Mouse (Mus musculus) frontal cortex, postnatal 10 days (tissue): ENCODE results near the gene Adamtsl1.

Source experiments
- DNase-seq, 2 experiments: peaks; one replicate each; pipeline ENCODE4 v3.0.0; 2022; ENCODE audit warnings: low spot score in 2 of 2, mixed read lengths in 1 of 2

Gene Adamtsl1

DNA sequence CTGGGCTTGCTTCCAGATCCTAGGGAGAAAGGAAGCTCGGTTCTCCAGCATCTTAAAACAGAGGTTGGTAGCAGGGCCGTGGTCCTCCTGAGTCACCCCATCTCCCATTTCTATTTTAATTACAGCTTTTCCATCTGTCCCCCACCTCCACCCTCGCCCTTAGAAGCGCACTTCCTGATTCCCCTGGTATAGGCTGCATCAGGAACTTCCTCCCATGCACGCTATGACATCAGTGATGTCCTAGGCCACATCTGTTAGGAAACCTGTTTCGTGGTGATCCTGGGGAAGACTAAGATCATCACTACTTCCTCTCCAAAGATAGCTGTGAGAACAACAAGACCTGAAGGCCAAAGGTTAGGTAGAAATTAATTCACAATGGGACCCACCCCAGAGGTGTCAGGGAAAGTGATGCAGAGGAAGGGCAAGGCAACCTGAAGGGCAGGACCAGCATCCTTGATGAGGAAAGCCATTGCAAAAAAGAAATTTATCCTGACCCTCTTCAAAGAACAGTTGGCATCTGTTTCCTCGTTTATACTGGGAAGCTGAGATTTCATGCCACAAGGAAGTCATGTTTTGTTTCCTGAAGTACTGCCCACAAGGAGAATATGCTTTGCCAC is 882.8 kb downstream of the Adamtsl1 start:
- no peak for DNase-seq

DNA sequence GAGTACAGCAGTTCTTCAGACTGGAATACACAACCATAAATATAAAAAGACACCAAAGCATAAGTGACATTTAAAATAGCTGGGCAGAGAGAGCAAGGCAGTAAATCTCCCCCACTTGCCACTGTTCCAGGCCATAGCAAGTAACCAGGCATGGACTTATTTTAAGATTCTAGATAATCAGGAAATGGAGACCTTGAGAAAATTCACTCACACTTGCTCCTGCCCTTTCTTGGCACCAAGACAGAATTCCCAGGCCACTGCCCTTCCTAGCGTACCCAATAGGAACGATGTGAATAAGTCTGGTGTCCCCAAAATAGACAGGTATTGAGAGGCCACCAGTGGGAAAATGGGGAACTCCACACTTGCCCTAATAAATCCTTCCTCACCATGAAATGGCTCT is 883.5 kb downstream of the Adamtsl1 start:
- DNase-seq: no peak

DNA sequence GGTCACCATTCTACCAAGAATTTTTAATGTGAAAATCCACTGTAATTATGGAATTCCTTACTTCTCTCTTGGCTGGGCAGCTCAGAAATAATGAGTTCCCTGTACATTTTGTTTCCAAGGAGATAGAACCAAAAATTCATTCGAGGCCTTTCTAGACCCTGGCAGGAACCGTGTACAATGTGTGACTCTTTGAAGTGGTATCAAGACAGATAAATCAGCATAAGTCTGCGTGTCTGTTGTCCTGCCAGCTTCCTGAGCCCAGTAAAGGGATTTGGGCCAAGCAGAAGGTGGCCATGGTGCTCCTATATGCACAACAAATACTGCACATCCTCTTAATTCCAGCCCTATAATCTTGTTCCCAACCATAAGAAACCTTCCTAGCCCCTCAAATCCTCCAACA is 887.1 kb downstream of the Adamtsl1 start:
- DNase-seq: no peak

DNA sequence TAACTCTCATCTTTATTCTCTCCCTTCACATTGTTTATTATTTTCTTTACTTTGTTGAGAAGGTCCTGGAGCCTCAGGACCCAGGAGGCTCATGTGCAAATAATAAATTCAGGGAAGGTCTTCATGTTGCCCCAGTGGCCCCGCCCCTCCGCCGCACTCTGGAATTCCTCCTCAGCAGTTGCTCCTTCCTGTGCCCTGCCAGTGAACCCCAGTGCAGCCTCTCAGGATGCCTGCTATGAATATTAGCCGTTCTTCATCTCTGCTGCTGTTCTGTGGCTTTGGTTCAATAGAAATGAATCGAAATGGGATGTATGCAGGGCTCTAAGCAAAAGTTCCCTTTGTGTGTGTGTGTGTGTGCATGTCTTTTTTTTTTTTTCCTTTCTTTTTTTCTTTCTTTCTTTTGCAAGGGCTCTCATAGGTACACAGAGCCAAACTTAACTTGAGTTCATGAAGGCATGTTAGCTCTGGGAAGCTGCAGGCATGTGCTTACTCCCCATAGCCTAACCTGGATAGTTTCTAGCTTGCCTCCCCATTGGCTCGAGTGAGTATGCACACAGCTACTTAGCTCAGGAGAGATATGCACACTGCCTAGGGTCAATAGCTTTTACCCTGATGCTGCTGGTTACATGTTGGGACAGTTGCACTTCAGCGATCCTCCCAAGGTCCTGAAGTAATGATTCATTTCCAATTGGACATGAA is 892.7 kb downstream of the Adamtsl1 start:
- no peak for DNase-seq

DNA sequence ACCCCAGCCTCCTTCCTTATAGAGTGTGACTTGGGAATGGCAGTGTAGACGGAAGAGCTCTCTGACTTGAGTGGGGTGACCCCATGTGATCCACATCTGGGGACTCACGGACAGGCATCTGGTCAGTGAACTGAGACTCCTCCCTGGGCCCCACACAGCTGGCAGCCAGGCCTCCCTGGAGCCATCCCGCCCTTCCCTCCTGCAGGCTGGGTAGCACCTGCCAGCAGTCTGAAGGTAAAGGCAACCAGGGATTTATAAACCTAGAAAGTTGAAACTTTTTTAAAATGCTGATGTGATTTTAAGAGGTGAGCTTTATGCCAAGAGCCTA is 893.2 kb downstream of the Adamtsl1 start:
- no peak for DNase-seq

DNA sequence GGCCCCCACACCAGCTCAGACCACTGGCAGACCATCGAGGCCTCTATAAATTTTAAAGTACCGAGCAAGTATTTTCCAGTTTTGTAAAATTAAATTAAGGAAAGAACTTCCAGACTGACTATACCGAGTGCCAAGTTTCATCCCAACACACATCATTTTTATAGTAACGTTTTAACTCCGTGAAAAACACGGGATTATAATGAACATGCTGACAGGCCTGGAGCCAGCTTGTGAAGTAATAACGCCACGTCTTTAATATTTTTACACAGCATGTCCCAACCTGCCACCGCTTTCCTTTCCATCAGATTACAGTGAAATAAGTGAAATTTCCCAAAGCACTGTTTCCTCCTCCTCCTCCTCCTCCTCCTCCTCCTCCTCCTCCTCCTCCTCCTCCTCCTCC is 894.4 kb downstream of the Adamtsl1 start:
- no peak for DNase-seq

DNA sequence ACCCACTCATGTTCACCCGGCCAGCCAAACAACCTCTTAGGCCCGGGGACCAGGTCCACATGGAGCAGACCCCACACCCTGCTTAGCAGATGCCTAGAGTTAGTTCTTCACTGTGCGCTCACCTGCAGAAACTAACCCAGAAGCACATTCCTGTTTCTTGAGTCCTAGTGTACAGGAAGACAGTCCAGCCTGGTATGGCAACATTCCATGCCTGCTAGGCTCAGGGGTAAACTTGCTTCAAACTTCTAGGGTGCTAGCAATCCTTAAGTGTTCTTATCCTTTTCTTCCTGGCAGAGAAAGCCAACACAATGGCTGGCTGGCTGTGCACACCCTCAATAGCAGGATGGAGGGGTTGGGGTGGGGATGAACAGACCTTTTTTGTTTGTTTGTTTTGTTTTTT is 897.0 kb downstream of the Adamtsl1 start:
- no peak for DNase-seq

DNA sequence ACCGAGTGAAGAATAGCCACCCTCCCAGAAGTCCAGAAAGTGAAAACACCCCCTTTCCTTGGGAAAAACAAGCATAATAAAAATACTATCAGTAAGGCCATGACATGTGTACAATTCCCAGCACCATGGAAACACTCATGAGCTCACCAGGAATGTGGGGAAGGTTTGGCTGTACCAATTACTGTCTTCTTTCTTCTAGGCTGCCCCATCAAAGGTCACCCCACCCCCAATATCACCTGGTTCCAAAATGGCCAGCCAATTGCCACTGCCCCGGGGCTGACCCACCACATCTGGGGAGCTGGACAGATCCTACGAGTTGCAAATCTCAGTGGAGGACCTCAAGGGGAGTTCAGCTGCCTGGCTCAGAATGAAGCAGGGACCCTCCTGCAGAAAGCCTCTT is 899.4 kb downstream of the Adamtsl1 start:
- no peak for DNase-seq

DNA sequence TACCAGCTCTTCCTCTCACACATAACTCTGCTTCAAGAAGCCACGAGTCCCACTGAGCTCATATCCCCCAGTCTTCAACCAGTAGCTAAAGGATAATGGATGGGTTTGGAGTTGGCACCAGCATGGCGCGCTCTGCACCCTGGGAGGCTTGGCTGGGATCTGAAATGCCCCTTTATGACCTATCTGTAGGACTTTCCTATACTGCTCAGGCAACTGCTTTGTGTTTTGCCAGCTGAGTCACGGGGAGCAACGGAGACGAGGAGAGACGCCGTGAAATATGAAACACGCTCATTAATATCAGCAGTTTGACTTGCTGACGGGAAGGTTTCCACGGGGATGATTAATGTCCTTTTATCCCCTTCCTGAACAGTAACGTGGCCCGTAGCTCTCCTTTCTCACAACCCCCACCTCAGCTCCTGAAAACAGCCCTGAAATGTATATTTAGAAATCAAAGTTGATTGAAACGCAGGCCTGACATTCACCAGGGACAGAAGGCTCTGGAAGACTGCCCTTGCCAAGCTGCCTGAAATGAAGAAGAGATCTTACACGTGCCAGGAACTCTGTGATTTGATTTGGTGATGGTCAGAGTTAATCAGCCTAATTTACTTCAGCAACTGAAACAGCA is 902.5 kb downstream of the Adamtsl1 start:
- DNase-seq: no peak

DNA sequence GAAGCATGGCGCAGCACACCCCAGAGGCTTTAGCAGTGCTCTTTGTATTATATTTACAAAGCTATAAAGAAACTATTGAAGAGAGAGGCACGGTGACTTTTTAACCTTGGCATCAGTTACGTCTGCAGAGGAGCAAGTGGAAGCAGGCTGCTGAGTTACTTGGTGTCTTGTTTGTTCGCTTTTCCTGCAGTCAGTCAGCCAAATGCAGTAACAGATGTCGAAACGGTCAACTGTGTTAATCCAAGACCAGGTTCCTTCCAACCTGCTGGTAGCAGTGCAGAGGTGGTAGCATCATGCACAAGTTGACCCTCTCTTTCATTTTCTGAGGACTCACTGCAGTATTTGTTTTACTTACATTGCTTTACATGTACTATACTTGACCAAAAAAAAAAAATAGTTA is 908.6 kb downstream of the Adamtsl1 start:
- DNase-seq: no peak

DNA sequence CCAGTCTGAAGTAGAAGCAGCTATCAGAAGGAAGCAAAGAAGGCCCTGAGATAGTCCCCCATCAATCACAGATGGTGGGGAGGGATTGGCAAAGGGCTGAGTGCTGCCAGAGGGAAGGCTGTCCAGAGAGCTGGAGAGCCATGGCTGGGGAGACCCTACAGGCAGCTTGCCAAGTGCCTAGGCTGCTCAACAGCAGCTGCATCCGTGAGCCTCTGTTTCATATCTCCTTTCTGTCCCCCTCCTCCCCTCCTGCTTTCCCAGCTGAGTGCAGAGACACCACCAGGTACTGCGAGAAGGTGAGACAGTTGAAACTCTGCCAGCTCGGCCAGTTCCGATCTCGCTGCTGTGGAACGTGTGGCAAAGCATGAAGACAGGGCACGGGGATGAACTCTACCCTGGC is 911.6 kb downstream of the Adamtsl1 start:
- no peak for DNase-seq

DNA sequence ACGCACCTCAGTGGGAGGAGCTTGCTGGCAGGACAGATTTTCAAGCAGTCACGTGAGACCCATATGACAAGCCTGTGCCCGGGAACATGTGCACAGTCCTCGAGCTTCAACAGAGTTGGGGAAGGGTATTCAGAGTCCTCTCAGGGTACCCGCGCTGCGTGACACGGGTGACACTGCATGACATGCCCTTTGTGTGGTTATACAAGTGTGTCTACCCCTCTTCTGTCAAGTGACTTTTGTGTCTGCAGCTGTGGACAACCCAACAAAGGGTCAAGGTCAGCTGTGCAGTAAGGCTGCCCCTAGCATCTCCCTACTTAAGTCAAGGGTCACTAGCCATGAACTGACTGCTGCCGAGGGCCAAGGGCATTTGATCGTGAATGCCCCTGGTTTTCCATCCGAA is 912.6 kb downstream of the Adamtsl1 start:
- no peak for DNase-seq

DNA sequence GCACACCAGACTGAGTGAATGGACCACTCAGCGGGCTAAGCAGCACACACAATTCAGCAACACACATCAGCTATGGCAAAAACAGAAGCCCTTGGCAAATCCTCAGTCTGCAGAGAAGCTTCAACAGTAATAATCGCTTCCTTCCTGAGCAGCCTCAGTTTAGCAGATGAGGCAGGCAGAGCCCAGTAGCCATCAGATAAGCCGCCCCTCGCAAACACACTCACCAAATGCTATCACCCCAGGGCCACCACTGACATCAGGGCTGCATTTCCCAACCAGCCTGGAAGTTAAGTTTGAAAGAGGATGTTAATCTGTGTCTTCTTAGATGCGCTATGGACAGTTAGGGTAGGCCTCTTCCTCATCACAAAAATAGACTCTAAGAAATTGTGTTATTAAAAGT is 913.3 kb downstream of the Adamtsl1 start:
- DNase-seq: no peak

DNA sequence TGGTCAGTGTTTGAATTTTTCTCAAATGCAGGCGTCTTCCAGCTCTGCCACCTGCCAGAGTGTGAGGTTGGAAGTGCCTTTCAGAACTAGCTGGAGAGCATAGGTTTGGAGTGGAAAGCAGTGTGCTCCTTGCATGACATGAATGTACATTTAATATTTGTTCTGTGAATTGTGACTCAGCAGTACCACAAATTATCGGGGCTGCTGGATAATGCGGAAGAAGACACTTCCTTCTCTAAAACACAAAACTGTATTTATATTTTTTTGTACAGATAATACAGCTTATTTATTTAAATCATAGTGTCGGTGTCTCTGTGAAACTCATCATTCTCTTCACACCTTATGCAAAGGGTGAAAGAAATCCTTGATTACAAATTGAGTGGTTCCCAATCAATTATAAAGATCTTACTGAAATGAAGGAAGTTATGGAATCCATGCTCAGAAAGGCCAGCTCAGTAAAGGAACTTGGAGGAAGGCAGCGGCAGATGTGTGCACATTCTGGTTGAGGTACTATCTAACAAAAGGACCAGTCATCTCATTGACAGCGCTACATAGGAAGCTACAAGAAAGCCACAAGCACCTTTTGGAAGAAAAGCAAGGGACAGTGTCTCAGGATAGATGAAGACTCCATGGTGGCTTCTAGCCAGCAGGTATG is 914.2 kb downstream of the Adamtsl1 start:
- DNase-seq: no peak

DNA sequence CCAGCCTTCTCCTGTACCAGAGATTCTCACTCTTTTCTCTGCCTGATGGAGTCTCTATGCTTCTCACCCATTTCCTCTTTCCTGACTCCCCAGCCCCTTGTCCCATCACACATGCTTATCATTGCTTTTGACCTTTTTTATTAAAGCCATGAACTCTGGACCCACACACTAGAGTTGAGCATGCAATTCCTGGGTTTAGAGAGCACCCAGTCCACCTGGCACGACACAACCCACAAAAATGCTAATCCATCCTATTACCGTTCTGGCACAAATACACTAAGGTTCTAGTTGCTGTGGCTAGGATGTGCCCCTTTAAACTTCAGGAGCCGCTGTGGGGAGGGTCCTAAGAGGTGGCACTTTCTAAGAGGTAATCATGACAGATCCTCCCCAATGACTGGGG is 921.7 kb downstream of the Adamtsl1 start:
- DNase-seq: no peak

DNA sequence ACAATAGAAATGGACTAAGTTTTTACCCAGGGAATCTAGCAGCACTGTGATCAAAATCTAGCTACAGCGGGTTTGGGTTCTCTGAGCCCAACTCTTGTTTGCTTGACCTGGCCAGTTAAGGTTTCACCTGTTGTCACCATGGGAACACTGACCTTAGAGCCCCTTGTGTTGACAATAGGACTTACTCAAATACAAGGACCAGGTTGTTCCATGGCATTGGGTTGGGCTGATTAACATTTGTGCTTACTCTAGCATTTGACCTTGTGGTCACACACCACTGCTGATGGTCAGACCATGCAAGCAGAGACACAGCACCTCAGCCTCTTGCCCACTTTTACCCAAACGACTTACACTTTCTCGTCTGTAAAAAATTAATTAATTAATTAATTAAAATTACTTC is 922.4 kb downstream of the Adamtsl1 start:
- no peak for DNase-seq

DNA sequence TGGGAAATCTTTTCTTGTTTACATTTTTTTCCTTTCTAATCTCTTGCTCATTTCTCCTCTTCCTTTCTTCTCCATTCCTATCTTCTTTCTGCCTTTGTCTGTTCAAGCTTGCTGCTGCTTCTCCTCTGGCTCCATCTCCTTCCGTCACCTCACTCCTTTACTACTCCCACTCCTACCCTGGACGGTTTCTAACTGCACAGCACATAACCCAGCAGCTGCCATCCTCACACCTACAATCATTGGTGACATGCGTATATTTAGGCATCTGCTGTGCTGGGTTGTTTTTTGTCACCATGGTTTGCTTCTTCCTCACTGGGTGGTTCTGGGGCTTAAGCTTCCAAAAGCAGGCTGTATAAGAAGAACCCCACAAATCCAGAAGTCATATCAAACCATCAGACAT is 936.5 kb downstream of the Adamtsl1 start:
- no peak for DNase-seq

DNA sequence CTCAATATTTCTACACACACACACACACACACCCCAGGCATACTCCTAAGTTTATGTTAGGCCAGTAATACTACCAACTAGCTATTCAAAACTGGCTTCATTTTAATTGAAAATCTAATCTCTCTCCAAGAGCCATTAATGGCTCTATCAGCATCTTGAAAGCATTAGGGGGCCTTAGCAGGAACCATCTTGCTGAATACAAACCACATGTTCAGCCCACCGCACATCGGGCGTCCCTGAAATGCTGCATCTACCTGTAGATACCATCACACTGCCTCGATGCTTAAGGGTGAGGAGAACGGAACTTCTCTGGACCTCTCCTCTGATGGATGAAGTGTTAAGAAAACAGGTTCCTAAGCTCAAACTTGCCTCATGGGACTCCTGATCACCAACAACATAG is 950.8 kb downstream of the Adamtsl1 start:
- DNase-seq: no peak
